20 mouse cellular contexts compared by ENCODE assay signal in genomic region chr3:146237676-146238075, GRCm38 (mm10). TPM values are rescaled to one million over a fixed set of nuclear protein-coding genes. Genes with fewer than 3 reads are reported as not detected.
DNase-seq lines count a peak whose midpoint lies in the region; ATAC-seq and TF ChIP-seq lines count a peak whose summit lies in the region.
"Had no signal": no experiment of that assay in that cellular context is flagged by ENCODE, and none has a peak within 500 bp of the region (broad histone marks: within the 10 kb centered on the region; RNA-seq: fewer than 3 reads in every experiment).

No protein-coding gene starts in this region.

- peak; percentile 21 for DNase-seq in brain, embryonic 14.5 days (ENCODE audit: low read depth)
- peak; percentile 73 to 84 for DNase-seq in kidney, adult 8-10 months
- peak; percentile 42 for DNase-seq in kidney, postnatal 10 days
- no peak for DNase-seq in heart, postnatal 14 days
- DNase-seq in gastrocnemius, adult 2 months, result no peak
- DNase-seq in thymus, postnatal 0 days (ENCODE audit: low spot score), result no peak
- DNase-seq: cerebellum, adult 18-20 months; gastrocnemius, postnatal 10 days; layer of hippocampus, adult 9-11 months; thymus, adult 2 months had no signal

- H3K4me2 ChIP-seq in forebrain, embryonic 12.5 days, result no peak overlapping the region
- H3K4me2 ChIP-seq in forebrain, embryonic 16.5 days (ENCODE audit: low read length), result no peak overlapping the region

- intact Hi-C loops in heart, postnatal 14 days (cut with DNase I), result no loop called here
- intact Hi-C loops in gastrocnemius, adult 2 months (cut with DNase I), result no loop called here

- 0 out of 2 replicates have a peak, but pooled peaks cover 9% of the 10 kb centered on the region for H3K27me3 ChIP-seq in forebrain, embryonic 12.5 days
- H3K27me3 ChIP-seq in forebrain, embryonic 16.5 days (replicated peaks; ENCODE audit: control insufficient read depth, insufficient read depth, low read length), result no peaks in the 10 kb centered on the region

- no peak for TF ChIP-seq POLR2A in brain, embryonic 14.5 days (IDR thresholded peaks at IDR 0.05; ENCODE audit: borderline replicate concordance, extremely low read depth, insufficient read depth, insufficient read length, poor library complexity, severe bottlenecking)

- WGBS in forebrain, embryonic 12.5 days, result 72% methylated on average over 5 of the region's 5 CpGs
- 75% methylated on average over 5 of the region's 5 CpGs for WGBS in forebrain, embryonic 16.5 days

- 0 out of 2 replicates have a peak, but pooled peaks have one; percentile 11 for ATAC-seq in forebrain, embryonic 12.5 days (ENCODE audit: low FRiP score)
- ATAC-seq in forebrain, embryonic 16.5 days, result no peak
- ATAC-seq: midbrain, embryonic 16.5 days had no signal

- no peaks in the 10 kb centered on the region for H3K9me3 ChIP-seq in forebrain, embryonic 12.5 days
- no peaks in the 10 kb centered on the region for H3K9me3 ChIP-seq in forebrain, embryonic 16.5 days (ENCODE audit: control insufficient read depth, low read length)
- H3K9me3 ChIP-seq: heart, embryonic 10.5 days; hindbrain, embryonic 10.5 days had no signal

- no peaks in the 10 kb centered on the region for H3K4me1 ChIP-seq in forebrain, embryonic 12.5 days
- H3K4me1 ChIP-seq in forebrain, embryonic 16.5 days (replicated peaks; ENCODE audit: control insufficient read depth, insufficient read depth, low read length), result no peaks in the 10 kb centered on the region
- H3K4me1 ChIP-seq: hindbrain, embryonic 10.5 days had no signal

- TF ChIP-seq CTCF in brain, embryonic 14.5 days (IDR thresholded peaks at IDR 0.05; ENCODE audit: borderline replicate concordance, extremely low read depth, insufficient read depth, insufficient read length), result no peak
- TF ChIP-seq CTCF in gastrocnemius, adult 2 months (IDR thresholded peaks at IDR 0.05), result no peak

- no peaks in the 10 kb centered on the region for H3K36me3 ChIP-seq in forebrain, embryonic 12.5 days (replicated peaks)
- H3K36me3 ChIP-seq in forebrain, embryonic 16.5 days (ENCODE audit: control insufficient read depth, insufficient read depth), result no peaks in the 10 kb centered on the region
- H3K36me3 ChIP-seq: hindbrain, embryonic 10.5 days had no signal

- H3K9ac ChIP-seq in forebrain, embryonic 12.5 days, result no peak overlapping the region
- H3K9ac ChIP-seq in forebrain, embryonic 16.5 days (replicated peaks; ENCODE audit: low read depth, low read length), result no peak overlapping the region

- no peak overlapping the region for H3K4me3 ChIP-seq in forebrain, embryonic 12.5 days (replicated peaks)
- H3K4me3 ChIP-seq in forebrain, embryonic 16.5 days (replicated peaks; ENCODE audit: low read length), result no peak overlapping the region
- H3K4me3 ChIP-seq in gastrocnemius, adult 2 months, result no peak overlapping the region
- H3K4me3 ChIP-seq: heart, embryonic 10.5 days; hindbrain, embryonic 10.5 days had no signal

- H3K27ac ChIP-seq in forebrain, embryonic 12.5 days, result no peak overlapping the region
- H3K27ac ChIP-seq in forebrain, embryonic 16.5 days (ENCODE audit: low read length), result no peak overlapping the region
- H3K27ac ChIP-seq in gastrocnemius, adult 2 months, result no peak overlapping the region
- H3K27ac ChIP-seq: heart, embryonic 10.5 days; hindbrain, embryonic 10.5 days; macrophage; stomach, postnatal 0 days had no signal

RNA-seq across cellular contexts. Expression of gene Lpar3, which starts 16.9 kb away (rescaled TPM):
- polyA plus RNA-seq in forebrain, embryonic 12.5 days (2016; fragmentation: Nextera tagmentation; extraction: Ambion mirVana), result 0.14 and 0.33 TPM in 2 replicates
- 0.30 and 0.35 TPM in 2 replicates for polyA plus RNA-seq in forebrain, embryonic 16.5 days (2015; fragmentation: Nextera tagmentation; extraction: Ambion mirVana)
- polyA plus RNA-seq in brain, embryonic 14.5 days (2012; rRNA removed), result 0.26 and 0.52 TPM in 2 replicates
- 1 to 10 TPM; 1.0 to 1.1 TPM for total RNA-seq in heart, postnatal 14 days (2021)
- total RNA-seq in gastrocnemius, adult 2 months (2021), result under 1 TPM; 0.10 to 0.14 TPM
- polyA plus RNA-seq in thymus, postnatal 0 days (2015; fragmentation: Nextera tagmentation; extraction: Ambion mirVana), result 4.6 and 4.7 TPM in 2 replicates
- total RNA-seq: adrenal gland, adult 18-20 months; granulocyte monocyte progenitor cell, adult 5-6 weeks; neutrophil, adult 5-6 weeks had no signal
- polyA plus RNA-seq: macrophage had no signal

Comparison
In these comparisons a context has a peak if more than half of its experiments do, and no peak if none do; other contexts are left out.
1. DNase-seq: peak in brain, embryonic 14.5 days (single experiment), kidney, adult 8-10 months (2 of 2) and kidney, postnatal 10 days (single experiment); none in heart, postnatal 14 days (0 of 2), gastrocnemius, adult 2 months (single experiment) and thymus, postnatal 0 days (single experiment).